Mouse (Mus musculus) ES-Bruce4 (cell line): ENCODE data around the gene Fxyd5.

ENCODE experiments used
- CTCF ChIP-seq: IDR thresholded peaks from one replicate; pipeline ENCODE4 v1.8.1; 2011; ENCODE audit warnings: low read depth, low read length
- POLR2A ChIP-seq: IDR thresholded peaks from one replicate; pipeline ENCODE4 v1.8.1; 2011; ENCODE audit warnings: low read length; ENCODE audit not compliant: insufficient read depth

- TF ChIP-seq POLR2A (no peak), CTCF (no peak)
These were observed 18.3 kb upstream of the Fxyd5 start for GRCm38 (mm10) chr7:31060621-31061010.
